Mouse (Mus musculus): ENCODE data around the gene Abcf1. TPM values are rescaled to one million over a fixed set of nuclear protein-coding genes. Genes with fewer than 3 reads are reported as not detected.
A peak's percentile ranks its signal among the peaks of the same experiment; 100 is the strongest.

Gene Abcf1
- polyA plus RNA-seq, 1 experiment: 104 TPM

DNA sequence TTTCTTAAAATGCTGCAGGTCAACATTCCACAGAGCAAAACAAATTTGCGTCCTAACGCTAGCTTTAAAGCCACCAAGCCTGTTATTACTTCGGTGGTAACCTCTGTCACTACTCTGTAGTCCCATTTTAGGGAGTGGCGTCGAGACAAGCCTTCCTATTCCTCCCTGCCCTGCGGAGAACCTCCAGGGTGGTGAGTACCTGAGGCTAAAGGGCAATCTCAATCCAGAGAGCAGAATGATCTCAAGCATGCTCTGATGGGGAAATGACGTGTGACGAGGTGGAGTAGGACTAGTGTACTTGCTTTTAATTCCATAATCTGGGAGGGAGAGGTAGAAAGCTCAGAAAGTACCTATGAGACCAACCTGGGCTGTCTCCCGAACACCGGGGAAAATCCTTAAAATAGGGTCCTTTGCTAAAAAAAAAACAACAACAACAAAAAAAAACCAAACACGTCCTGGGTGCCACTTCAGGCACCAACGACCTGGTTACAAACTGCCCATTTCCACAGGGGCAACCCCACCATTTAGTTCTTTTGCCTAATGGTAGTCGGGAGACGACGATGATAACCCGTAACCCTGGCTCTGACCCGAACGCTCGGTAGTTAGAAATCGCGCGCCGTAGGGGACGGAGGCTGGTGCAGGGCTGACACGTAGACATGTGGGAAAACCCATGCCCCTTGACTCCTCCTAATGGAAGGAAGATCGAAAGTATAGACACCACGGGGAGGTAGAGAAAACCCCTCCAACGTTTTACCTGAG, 53.8 kb downstream of the Abcf1 start:
- Histone ChIP-seq H3K4me1 (ENCODE audit: control insufficient read depth, insufficient read depth, low read length) (peaks cover 26% of the 10 kb centered on the region), H3K27ac (ENCODE audit: insufficient read depth, low read depth, low read length) (peak overlapping the region; percentile 61)
- TF ChIP-seq CTCF (IDR thresholded peaks at IDR 0.05; ENCODE audit: low read depth, low read length) (no peak), POLR2A (IDR thresholded peaks at IDR 0.05; ENCODE audit: borderline replicate concordance, low read depth, low read length) (no peak)

GRCm38 (mm10) chr17:35914975-35915374, 54.6 kb downstream of the Abcf1 start:
- Histone ChIP-seq H3K4me1 (ENCODE audit: control insufficient read depth, insufficient read depth, low read length) (peaks cover 20% of the 10 kb centered on the region), H3K27ac (ENCODE audit: insufficient read depth, low read depth, low read length) (0 out of 2 replicates have a peak overlapping the region, but pooled peaks have one; percentile 61), H3K4me3 (ENCODE audit: insufficient read depth, low read length) (peak overlapping the region; percentile 82)
- TF ChIP-seq CTCF (IDR thresholded peaks at IDR 0.05; ENCODE audit: low read depth, low read length) (no peak), POLR2A (IDR thresholded peaks at IDR 0.05; ENCODE audit: borderline replicate concordance, low read depth, low read length) (no peak)

More for the DNA sequence above, 53.8 kb downstream of the Abcf1 start:
- peak overlapping the region; percentile 82 for H3K4me3 ChIP-seq (ENCODE audit: insufficient read depth, low read length)

GRCm38 (mm10) chr17:35909919-35910369, 59.6 kb downstream of the Abcf1 start, which contains the start of gene Atat1:
Gene Atat1 (minus strand): TSS chr17:35910075.
- H3K27ac ChIP-seq (ENCODE audit: insufficient read depth, low read depth, low read length): peak within 1 kb of the TSS; percentile 32
- no peak for TF ChIP-seq CTCF (IDR thresholded peaks at IDR 0.05; ENCODE audit: low read depth, low read length)
- no peak for TF ChIP-seq POLR2A (IDR thresholded peaks at IDR 0.05; ENCODE audit: borderline replicate concordance, low read depth, low read length)
- peak within 1 kb of the TSS; percentile 85 for H3K4me3 ChIP-seq (ENCODE audit: insufficient read depth, low read length)
- peaks cover 14% of the 10 kb centered on the region for H3K4me1 ChIP-seq (ENCODE audit: control insufficient read depth, insufficient read depth, low read length)

DNA sequence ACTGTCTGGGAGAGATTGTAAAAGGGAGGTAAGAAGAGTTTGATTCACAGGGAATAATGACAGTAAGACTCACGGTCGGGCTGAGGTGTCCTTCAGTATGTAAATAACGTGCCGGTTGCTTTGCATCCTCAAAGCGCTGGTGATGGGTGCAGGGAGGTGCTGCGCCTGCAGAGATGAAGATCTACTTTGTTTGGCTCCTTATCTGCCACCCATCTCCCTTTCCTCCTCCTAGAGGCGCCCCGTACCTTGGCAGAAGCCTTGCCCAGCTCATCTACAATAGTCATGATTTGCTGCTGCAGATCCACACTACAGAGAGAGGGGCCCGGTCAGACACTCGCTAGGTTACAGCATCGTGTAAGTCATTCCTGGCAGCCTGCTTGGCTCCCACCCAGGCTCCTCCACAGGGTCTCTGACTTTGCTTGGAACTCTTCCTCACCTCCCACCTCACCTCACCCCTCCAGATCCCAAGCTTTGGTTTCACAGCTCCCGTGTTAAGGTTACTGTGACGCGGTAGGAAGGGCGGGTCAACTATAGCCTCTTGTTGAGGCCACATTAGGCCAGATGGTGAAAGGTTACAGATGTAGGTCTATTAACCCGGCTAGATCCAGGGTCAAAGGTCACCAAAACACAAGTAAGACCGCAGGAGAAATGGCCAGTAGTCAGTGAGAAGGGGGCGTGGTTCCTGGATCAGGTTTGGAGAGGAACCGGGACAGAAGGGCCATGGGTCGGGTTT, 60.2 kb downstream of the Abcf1 start:
- Histone ChIP-seq H3K4me3 (ENCODE audit: insufficient read depth, low read length) (peak overlapping the region; percentile 85), H3K4me1 (ENCODE audit: control insufficient read depth, insufficient read depth, low read length) (peaks cover 10% of the 10 kb centered on the region), H3K27ac (ENCODE audit: insufficient read depth, low read depth, low read length) (no peak overlapping the region; the same call in 1 of the 2 replicates)
- TF ChIP-seq POLR2A (IDR thresholded peaks at IDR 0.05; ENCODE audit: borderline replicate concordance, low read depth, low read length) (no peak), CTCF (IDR thresholded peaks at IDR 0.05; ENCODE audit: low read depth, low read length) (no peak)

DNA sequence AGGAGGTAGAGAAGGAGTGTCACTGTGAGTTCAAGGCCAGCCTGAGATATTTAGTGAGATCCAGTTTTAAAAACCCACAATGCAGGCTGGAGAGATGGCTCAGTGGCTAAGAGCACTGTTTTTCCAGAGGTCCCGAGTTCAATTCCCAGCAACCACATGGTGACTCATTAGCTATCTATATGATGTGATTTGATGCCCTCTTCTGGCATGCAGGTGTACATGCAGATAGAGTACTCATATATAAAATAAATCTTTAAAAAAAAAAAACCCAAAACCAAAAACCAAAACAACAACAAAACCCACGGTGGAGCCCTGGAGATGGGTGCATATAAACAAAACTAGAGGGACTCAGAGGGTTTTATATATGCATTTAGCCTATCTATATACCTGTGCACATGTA, 62.0 kb downstream of the Abcf1 start:
- TF ChIP-seq CTCF (IDR thresholded peaks at IDR 0.05; ENCODE audit: low read depth, low read length) (no peak), POLR2A (IDR thresholded peaks at IDR 0.05; ENCODE audit: borderline replicate concordance, low read depth, low read length) (no peak)
- peaks cover 9% of the 10 kb centered on the region for H3K4me1 ChIP-seq (ENCODE audit: control insufficient read depth, insufficient read depth, low read length)

More for the DNA sequence above, 62.0 kb downstream of the Abcf1 start:
- H3K4me3 ChIP-seq (ENCODE audit: insufficient read depth, low read length): no peak overlapping the region
- no peak overlapping the region for H3K27ac ChIP-seq (ENCODE audit: insufficient read depth, low read depth, low read length)

Other genes starting within 250 kb of the Abcf1 start
- gene Ier3, start 148.1 kb downstream of the Abcf1 start, polyA plus RNA-seq (2012; ENCODE audit: insufficient read depth, insufficient read length, missing spikeins): 40.6 and 46.7 TPM in 2 replicates
- 52.7 and 69.3 TPM in 2 replicates for gene Flot1, start 146.5 kb downstream of the Abcf1 start, polyA plus RNA-seq (2012; ENCODE audit: insufficient read depth, insufficient read length, missing spikeins)
- 481 and 519 TPM in 2 replicates for gene Tubb5, start 131.5 kb downstream of the Abcf1 start, polyA plus RNA-seq (2012; ENCODE audit: insufficient read depth, insufficient read length, missing spikeins)
- gene Mdc1, start 128.2 kb downstream of the Abcf1 start, polyA plus RNA-seq (2012; ENCODE audit: insufficient read depth, insufficient read length, missing spikeins): 16.1 and 17.7 TPM in 2 replicates
- 31.7 and 33.1 TPM in 2 replicates for gene Nrm, start 108.4 kb downstream of the Abcf1 start, polyA plus RNA-seq (2012; ENCODE audit: insufficient read depth, insufficient read length, missing spikeins)
- gene Ppp1r18, start 104.2 kb downstream of the Abcf1 start, polyA plus RNA-seq (2012; ENCODE audit: insufficient read depth, insufficient read length, missing spikeins): 202 and 205 TPM in 2 replicates
- 57.5 and 77.6 TPM in 2 replicates for gene Dhx16, start 89.9 kb downstream of the Abcf1 start, polyA plus RNA-seq (2012; ENCODE audit: insufficient read depth, insufficient read length, missing spikeins)
- 36.9 and 39.3 TPM in 2 replicates for gene 2310061I04Rik, start 72.3 kb downstream of the Abcf1 start, polyA plus RNA-seq (2012; ENCODE audit: insufficient read depth, insufficient read length, missing spikeins)
- 22.7 and 23.8 TPM in 2 replicates for gene Atat1, start 59.7 kb downstream of the Abcf1 start, polyA plus RNA-seq (2012; ENCODE audit: insufficient read depth, insufficient read length, missing spikeins)
- 21.0 and 29.4 TPM in 2 replicates for gene Mrps18b, start 53.4 kb downstream of the Abcf1 start, polyA plus RNA-seq (2012; ENCODE audit: insufficient read depth, insufficient read length, missing spikeins)
- 36.0 and 46.0 TPM in 2 replicates for gene Ppp1r10, start 53.3 kb downstream of the Abcf1 start, polyA plus RNA-seq (2012; ENCODE audit: insufficient read depth, insufficient read length, missing spikeins)
- 27.7 and 28.1 TPM in 2 replicates for gene Gnl1, start 10.1 kb upstream of the Abcf1 start, polyA plus RNA-seq (2012; ENCODE audit: insufficient read depth, insufficient read length, missing spikeins)
- gene Prr3, start 10.5 kb upstream of the Abcf1 start, polyA plus RNA-seq (2012; ENCODE audit: insufficient read depth, insufficient read length, missing spikeins): 15.6 and 19.5 TPM in 2 replicates
- gene H2-T24, start 50.8 kb upstream of the Abcf1 start, polyA plus RNA-seq (2012; ENCODE audit: insufficient read depth, insufficient read length, missing spikeins): 52.2 and 56.0 TPM in 2 replicates
- 351 and 364 TPM in 2 replicates for gene H2-T23, start 63.1 kb upstream of the Abcf1 start, polyA plus RNA-seq (2012; ENCODE audit: insufficient read depth, insufficient read length, missing spikeins)
- gene H2-T22, start 73.0 kb upstream of the Abcf1 start, polyA plus RNA-seq (2012; ENCODE audit: insufficient read depth, insufficient read length, missing spikeins): 89.0 and 112 TPM in 2 replicates
- 0.72 TPM in 1 of 2 replicates, not detected in the other for gene Gm6034, start 73.2 kb upstream of the Abcf1 start, polyA plus RNA-seq (2012; ENCODE audit: insufficient read depth, insufficient read length, missing spikeins)
- gene Gm11127, start 88.6 kb upstream of the Abcf1 start, polyA plus RNA-seq (2012; ENCODE audit: insufficient read depth, insufficient read length, missing spikeins): not detected in 2 replicates
- 1.1 and 1.8 TPM in 2 replicates for gene Gm19684, start 151.9 kb upstream of the Abcf1 start, polyA plus RNA-seq (2012; ENCODE audit: insufficient read depth, insufficient read length, missing spikeins)
- gene Gm7030, start 159.7 kb upstream of the Abcf1 start, polyA plus RNA-seq (2012; ENCODE audit: insufficient read depth, insufficient read length, missing spikeins): not detected in 2 replicates
- gene Gm8909, start 198.8 kb upstream of the Abcf1 start, polyA plus RNA-seq (2012; ENCODE audit: insufficient read depth, insufficient read length, missing spikeins): 3.6 TPM in 1 of 2 replicates, not detected in the other
- gene H2-T3, start 220.5 kb upstream of the Abcf1 start, polyA plus RNA-seq (2012; ENCODE audit: insufficient read depth, insufficient read length, missing spikeins): 0.60 TPM in 1 of 2 replicates, not detected in the other

All from bone marrow macrophage, adult 2 months (primary cell).